Mouse (Mus musculus) forebrain, embryonic 10.5 days (tissue): ENCODE results near the gene Afap1l2. TPM values are rescaled to one million over a fixed set of nuclear protein-coding genes. Genes with fewer than 3 reads are reported as not detected.

Source experiments
- DNase-seq: peaks from one replicate; pipeline ENCODE4 v3.0.0-alpha.2; 2017; ENCODE audit warnings: low spot score; ENCODE audit errors: extremely low spot score
- H3K27ac ChIP-seq: fragments of 300-500 bp; sonication (generic); 2 replicates; pipeline ENCODE4 v1.5.1; 2016; ENCODE audit warnings: mild to moderate bottlenecking
- H3K27me3 ChIP-seq: fragments of 300-500 bp; sonication (generic); 2 replicates; pipeline ENCODE4 v1.6.1; 2016; ENCODE audit warnings: mild to moderate bottlenecking; ENCODE audit not compliant: poor library complexity, severe bottlenecking
- H3K36me3 ChIP-seq: fragments of 300-500 bp; sonication (generic); replicated peaks from 2 replicates; pipeline ENCODE4 v1.6.1; 2016; ENCODE audit warnings: mild to moderate bottlenecking, moderate library complexity
- H3K4me1 ChIP-seq: fragments of 300-500 bp; sonication (generic); 2 replicates; pipeline ENCODE4 v1.6.1; 2016
- H3K4me3 ChIP-seq: fragments of 300-500 bp; sonication (generic); 2 replicates; pipeline ENCODE4 v1.5.1; 2016; ENCODE audit warnings: mild to moderate bottlenecking, moderate library complexity
- H3K9me3 ChIP-seq: fragments of 300-500 bp; sonication (generic); 2 replicates; pipeline ENCODE4 v1.6.1; 2016; ENCODE audit warnings: mild to moderate bottlenecking, moderate library complexity
- WGBS: fragments of 180-500 bp; shearing (Covaris S2); methylation state at CpG from one replicate; pipeline ENCODE4 v1.1.7; 2016; 5-methylcytosine and 5-hydroxymethylcytosine counted together
- polyA plus RNA-seq: library from polyadenylated mRNA; unstranded; fragments of >200 nt; fragmentation: Nextera tagmentation; extraction: Ambion mirVana; gene quantifications from 2 replicates; pipeline ENCODE4 v1.2.1, GENCODE M21; 2016

Gene Afap1l2
- polyA plus RNA-seq, 1 experiment from 2014 or later, result 1.2 TPM

GRCm38 (mm10) chr19:56944211-56944610 lies 63.8 kb downstream of the Afap1l2 start:
- Histone ChIP-seq H3K4me3 (no peak overlapping the region), H3K9me3 (peaks cover 3% of the 10 kb centered on the region; the same call in 1 of the 2 replicates), H3K4me1 (peaks cover 5% of the 10 kb centered on the region), H3K27ac (no peak overlapping the region), H3K36me3 (no peaks in the 10 kb centered on the region), H3K27me3 (no peaks in the 10 kb centered on the region)
- DNase-seq, result no peak
- 90% methylated on average over 9 of the region's 9 CpGs for WGBS

GRCm38 (mm10) chr19:56942216-56942615 lies 65.8 kb downstream of the Afap1l2 start:
- no peak for DNase-seq
- H3K4me1 ChIP-seq, result peaks cover 5% of the 10 kb centered on the region
- H3K36me3 ChIP-seq, result no peaks in the 10 kb centered on the region
- no peak overlapping the region for H3K4me3 ChIP-seq
- WGBS, result 87% methylated on average over 7 of the region's 7 CpGs
- H3K27ac ChIP-seq, result no peak overlapping the region
- no peaks in the 10 kb centered on the region for H3K27me3 ChIP-seq
- peaks cover 3% of the 10 kb centered on the region; the same call in 1 of the 2 replicates for H3K9me3 ChIP-seq

- Histone ChIP-seq H3K4me3 (no peak overlapping the region), H3K4me1 (peaks cover 5% of the 10 kb centered on the region), H3K27me3 (no peaks in the 10 kb centered on the region), H3K9me3 (peaks cover 3% of the 10 kb centered on the region; the same call in 1 of the 2 replicates), H3K36me3 (no peaks in the 10 kb centered on the region), H3K27ac (no peak overlapping the region)
- no peak for DNase-seq
- WGBS, result 96% methylated on average over 11 of the region's 11 CpGs
Measured at GRCm38 (mm10) chr19:56940507-56940906, 67.5 kb downstream of the Afap1l2 start.

- 87% methylated on average over 9 of the region's 9 CpGs for WGBS
Measured at GRCm38 (mm10) chr19:56939826-56940225, 68.2 kb downstream of the Afap1l2 start.

GRCm38 (mm10) chr19:56937911-56938310 lies 70.1 kb downstream of the Afap1l2 start:
- WGBS, result 90% methylated on average over 5 of the region's 5 CpGs
- H3K9me3 ChIP-seq, result no peaks in the 10 kb centered on the region
- no peaks in the 10 kb centered on the region for H3K27me3 ChIP-seq
- DNase-seq, result no peak
- H3K36me3 ChIP-seq, result no peaks in the 10 kb centered on the region
- no peak overlapping the region for H3K27ac ChIP-seq
- no peak overlapping the region for H3K4me3 ChIP-seq
- peaks cover 5% of the 10 kb centered on the region for H3K4me1 ChIP-seq

More at GRCm38 (mm10) chr19:56939826-56940225, 68.2 kb downstream of the Afap1l2 start:
- Histone ChIP-seq H3K36me3 (no peaks in the 10 kb centered on the region), H3K4me1 (peaks cover 5% of the 10 kb centered on the region), H3K27me3 (no peaks in the 10 kb centered on the region), H3K4me3 (no peak overlapping the region), H3K27ac (no peak overlapping the region), H3K9me3 (peaks cover 2% of the 10 kb centered on the region; the same call in 1 of the 2 replicates)
- DNase-seq, result no peak

- Histone ChIP-seq H3K4me3 (no peak overlapping the region), H3K4me1 (peaks cover 5% of the 10 kb centered on the region), H3K27ac (no peak overlapping the region), H3K36me3 (no peaks in the 10 kb centered on the region), H3K9me3 (no peaks in the 10 kb centered on the region), H3K27me3 (no peaks in the 10 kb centered on the region)
- WGBS, result 96% methylated on average over 8 of the region's 8 CpGs
- no peak for DNase-seq
Measured at GRCm38 (mm10) chr19:56936253-56936652, 71.8 kb downstream of the Afap1l2 start.

- Histone ChIP-seq H3K27ac (no peak overlapping the region), H3K36me3 (no peaks in the 10 kb centered on the region), H3K4me3 (no peak overlapping the region), H3K9me3 (no peaks in the 10 kb centered on the region), H3K27me3 (no peaks in the 10 kb centered on the region), H3K4me1 (peaks cover 5% of the 10 kb centered on the region)
- WGBS, result 83% methylated on average over 7 of the region's 7 CpGs
- no peak for DNase-seq
Measured at GRCm38 (mm10) chr19:56935777-56936176, 72.3 kb downstream of the Afap1l2 start.

- 92% methylated on average over 6 of the region's 6 CpGs for WGBS
- no peaks in the 10 kb centered on the region for H3K27me3 ChIP-seq
- H3K4me3 ChIP-seq, result no peak overlapping the region
- peaks cover 5% of the 10 kb centered on the region for H3K4me1 ChIP-seq
- no peaks in the 10 kb centered on the region for H3K9me3 ChIP-seq
- 0 out of 2 replicates have a peak overlapping the region, but pooled peaks have one; percentile 25 for H3K27ac ChIP-seq
- H3K36me3 ChIP-seq, result no peaks in the 10 kb centered on the region
- DNase-seq, result no peak
Measured at GRCm38 (mm10) chr19:56935111-56935510, 72.9 kb downstream of the Afap1l2 start.

- H3K36me3 ChIP-seq, result no peaks in the 10 kb centered on the region
- no peak overlapping the region for H3K27ac ChIP-seq
- H3K4me1 ChIP-seq, result no peaks in the 10 kb centered on the region
- WGBS, result 88% methylated on average over 3 of the region's 3 CpGs
- H3K27me3 ChIP-seq, result no peaks in the 10 kb centered on the region
- no peak overlapping the region for H3K4me3 ChIP-seq
- no peaks in the 10 kb centered on the region for H3K9me3 ChIP-seq
- no peak for DNase-seq
Measured at GRCm38 (mm10) chr19:56933800-56934199, 74.2 kb downstream of the Afap1l2 start.

GRCm38 (mm10) chr19:56930029-56930428 lies 78.0 kb downstream of the Afap1l2 start:
- Histone ChIP-seq H3K27me3 (no peaks in the 10 kb centered on the region), H3K27ac (no peak overlapping the region), H3K4me3 (no peak overlapping the region), H3K4me1 (no peaks in the 10 kb centered on the region), H3K36me3 (no peaks in the 10 kb centered on the region), H3K9me3 (no peaks in the 10 kb centered on the region)
- WGBS, result 84% methylated on average over 9 of the region's 9 CpGs
- no peak for DNase-seq

GRCm38 (mm10) chr19:56929392-56929791 lies 78.6 kb downstream of the Afap1l2 start:
- H3K9me3 ChIP-seq, result no peaks in the 10 kb centered on the region
- WGBS, result 87% methylated on average over 3 of the region's 3 CpGs

GRCm38 (mm10) chr19:56921744-56922143 lies 86.3 kb downstream of the Afap1l2 start:
- Histone ChIP-seq H3K27me3 (no peaks in the 10 kb centered on the region), H3K27ac (0 out of 2 replicates have a peak overlapping the region, but pooled peaks have one; percentile 6), H3K4me1 (peaks cover 9% of the 10 kb centered on the region), H3K9me3 (no peaks in the 10 kb centered on the region), H3K36me3 (no peaks in the 10 kb centered on the region), H3K4me3 (no peak overlapping the region)
- DNase-seq, result no peak
- 76% methylated on average over 5 of the region's 5 CpGs for WGBS

More at GRCm38 (mm10) chr19:56929392-56929791, 78.6 kb downstream of the Afap1l2 start:
- DNase-seq, result no peak
- Histone ChIP-seq H3K36me3 (no peaks in the 10 kb centered on the region), H3K4me3 (no peak overlapping the region), H3K4me1 (no peaks in the 10 kb centered on the region), H3K27me3 (no peaks in the 10 kb centered on the region), H3K27ac (no peak overlapping the region)

- H3K27ac ChIP-seq, result no peak overlapping the region
- no peak for DNase-seq
- H3K4me3 ChIP-seq, result no peak overlapping the region
- H3K27me3 ChIP-seq, result no peaks in the 10 kb centered on the region
- 90% methylated on average over 13 of the region's 13 CpGs for WGBS
- H3K9me3 ChIP-seq, result no peaks in the 10 kb centered on the region
- H3K4me1 ChIP-seq, result peaks cover 9% of the 10 kb centered on the region
- no peaks in the 10 kb centered on the region for H3K36me3 ChIP-seq
Measured at GRCm38 (mm10) chr19:56920232-56920631, 87.8 kb downstream of the Afap1l2 start.

- H3K36me3 ChIP-seq, result no peaks in the 10 kb centered on the region
- WGBS, result 33% methylated on average over 7 of the region's 7 CpGs
- no peaks in the 10 kb centered on the region for H3K27me3 ChIP-seq
- H3K4me3 ChIP-seq, result no peak overlapping the region
- peak; percentile 86 for DNase-seq
- no peak overlapping the region for H3K27ac ChIP-seq
- H3K4me1 ChIP-seq, result peaks cover 9% of the 10 kb centered on the region
- H3K9me3 ChIP-seq, result no peaks in the 10 kb centered on the region
Measured at GRCm38 (mm10) chr19:56919628-56920027, 88.4 kb downstream of the Afap1l2 start.
